In the genomic region with DNA sequence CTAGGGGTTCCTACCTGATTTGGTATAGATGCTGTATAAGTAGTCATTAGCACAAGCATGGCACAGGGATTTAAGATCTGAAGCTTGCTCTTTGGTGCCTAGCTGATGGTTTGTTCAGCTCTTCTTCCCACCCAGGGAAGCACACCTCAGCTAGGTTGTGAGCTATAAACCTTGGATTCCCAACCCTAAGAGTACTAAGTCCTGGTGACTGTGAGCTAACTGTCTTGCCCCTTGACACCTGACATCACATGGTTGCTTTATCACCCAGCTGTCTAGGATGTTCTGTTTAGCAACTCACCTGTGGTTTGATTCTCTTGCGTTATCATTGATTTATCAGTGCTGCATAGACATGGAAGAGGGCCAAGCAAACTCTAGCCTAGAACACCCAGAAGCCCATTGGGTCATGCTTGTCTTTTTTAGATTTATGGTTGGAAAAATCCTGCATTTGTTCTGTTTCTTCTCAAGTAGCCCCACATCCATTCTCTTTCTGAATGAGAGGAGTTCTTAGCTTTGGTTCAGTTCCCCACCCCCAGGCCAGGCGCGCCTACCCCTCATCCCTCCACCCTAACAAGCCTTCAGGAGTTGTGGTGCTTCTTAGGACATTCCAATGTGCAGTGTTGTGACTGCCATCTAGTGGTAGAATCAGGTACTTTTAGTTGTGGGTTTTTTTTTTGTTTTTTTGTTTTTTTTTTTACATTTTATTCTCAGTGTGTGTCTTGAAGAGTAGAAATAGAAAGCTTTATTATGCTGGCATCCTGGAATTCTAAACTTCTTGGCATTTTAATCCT, we compare ENCODE assay signal across 7 mouse cellular contexts.
DNase-seq lines count a peak whose midpoint lies in the region; ATAC-seq lines count a peak whose summit lies in the region.

No protein-coding gene starts in this region.

- H3K4me1 ChIP-seq in forebrain, embryonic 14.5 days (ENCODE audit: control insufficient read depth, insufficient read depth, low read length), result no peaks in the 10 kb centered on the region

- 37% methylated on average over 3 of the region's 3 CpGs for WGBS in forebrain, embryonic 14.5 days

- no peak for ATAC-seq in forebrain, embryonic 14.5 days
- no peak for ATAC-seq in erythroid progenitor cell, adult 5-6 weeks (replicated peaks; ENCODE audit: low FRiP score, poor library complexity, severe bottlenecking)

- H3K27ac ChIP-seq in forebrain, embryonic 14.5 days (ENCODE audit: low read depth, low read length), result no peak overlapping the region

- H3K9me3 ChIP-seq in forebrain, embryonic 14.5 days (replicated peaks; ENCODE audit: control insufficient read depth, low read length), result no peaks in the 10 kb centered on the region

- H3K9ac ChIP-seq in forebrain, embryonic 14.5 days (ENCODE audit: low read length), result no peak overlapping the region

- no peak overlapping the region for H3K4me2 ChIP-seq in forebrain, embryonic 14.5 days (ENCODE audit: low read length)

- H3K4me3 ChIP-seq in forebrain, embryonic 14.5 days (ENCODE audit: low read depth, low read length), result no peak overlapping the region

- intact Hi-C loops in left cerebral cortex, postnatal 25 days (cut with DNase I), result loop anchor here (2.0 kb wide), 2 partner anchors 78 to 164 kb away; no protein-coding TSS in a partner anchor
- intact Hi-C loops in left cerebral cortex, postnatal 36 days (cut with DNase I), result loop anchor here (2.0 to 5.0 kb wide), 3 partner anchors 37 to 162 kb away; no protein-coding TSS in a partner anchor

- H3K36me3 ChIP-seq in forebrain, embryonic 14.5 days (ENCODE audit: control insufficient read depth, insufficient read depth, low read length), result no peaks in the 10 kb centered on the region

- peak; percentile 17 to 33 for DNase-seq in left cerebral cortex, postnatal 25 days (ENCODE audit: low spot score in 2 of 2)
- DNase-seq in left cerebral cortex, postnatal 36 days (ENCODE audit: low spot score in 2 of 2), result no peak
- peak; percentile 5 for DNase-seq in CD4-positive helper T cell, adult 2 months (ENCODE audit: low read depth, low spot score)
- peak; percentile 85 for DNase-seq in NIH3T3 (ENCODE audit: low read depth)
- DNase-seq in forebrain, embryonic 14.5 days (ENCODE audit: low spot score), result peak; percentile 63
- DNase-seq in mesoderm, embryonic 11.5 days (ENCODE audit: low read depth, low spot score), result peak; percentile 66

- no peaks in the 10 kb centered on the region for H3K27me3 ChIP-seq in forebrain, embryonic 14.5 days (replicated peaks; ENCODE audit: control insufficient read depth, insufficient read depth, low read length)

Comparison
In these comparisons a context has a peak if more than half of its experiments do, and no peak if none do; other contexts are left out.
1. DNase-seq: peak in left cerebral cortex, postnatal 25 days (2 of 2), CD4-positive helper T cell, adult 2 months (single experiment), NIH3T3 (single experiment), forebrain, embryonic 14.5 days (single experiment) and mesoderm, embryonic 11.5 days (single experiment); none in left cerebral cortex, postnatal 36 days (0 of 2).